9 mouse cellular contexts compared by ENCODE assay signal in the genomic region with DNA sequence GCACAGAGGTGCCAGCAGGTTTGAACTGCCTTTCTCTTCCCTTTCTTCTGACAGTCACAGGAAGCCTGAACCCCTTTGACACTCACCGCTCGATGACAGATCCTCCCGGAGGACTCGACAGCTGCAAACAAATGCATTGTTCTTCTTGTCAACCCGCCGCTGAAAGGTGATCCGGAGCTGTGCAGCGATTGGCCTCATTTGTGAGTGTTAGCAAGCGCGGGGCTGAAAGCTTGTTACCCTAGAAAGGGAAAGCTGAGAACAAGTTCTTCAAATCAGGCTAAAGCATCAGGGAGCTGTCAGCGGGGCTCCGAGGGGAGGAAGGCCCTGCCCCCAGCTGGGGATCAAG.
DNase-seq lines count a peak whose midpoint lies in the region; ATAC-seq and TF ChIP-seq lines count a peak whose summit lies in the region.
"Had no signal": no experiment of that assay in that cellular context is flagged by ENCODE, and none has a peak within 500 bp of the region (broad histone marks: within the 10 kb centered on the region; RNA-seq: fewer than 3 reads in every experiment).

No protein-coding gene starts in this region.

- H3K36me3 ChIP-seq in embryonic facial prominence, embryonic 10.5 days (replicated peaks): no peaks in the 10 kb centered on the region
- no peaks in the 10 kb centered on the region for H3K36me3 ChIP-seq in midbrain, embryonic 11.5 days (ENCODE audit: control insufficient read depth, insufficient read depth, low read length)
- H3K36me3 ChIP-seq: lung, embryonic 15.5 days had no signal

- peak overlapping the region; percentile 16; the same call in 1 of the 2 replicates for H3K4me2 ChIP-seq in midbrain, embryonic 11.5 days
- H3K4me2 ChIP-seq: lung, embryonic 15.5 days had no signal

- no peak for TF ChIP-seq CTCF in layer of hippocampus, adult 2 months (conservative IDR thresholded peaks at IDR 0.05)

- no peaks in the 10 kb centered on the region for H3K9me3 ChIP-seq in embryonic facial prominence, embryonic 10.5 days
- no peaks in the 10 kb centered on the region for H3K9me3 ChIP-seq in midbrain, embryonic 11.5 days (ENCODE audit: control insufficient read depth, low read length)
- H3K9me3 ChIP-seq: lung, embryonic 15.5 days had no signal

- H3K4me1 ChIP-seq in embryonic facial prominence, embryonic 10.5 days: peaks cover 41% of the 10 kb centered on the region
- H3K4me1 ChIP-seq in midbrain, embryonic 11.5 days (ENCODE audit: control insufficient read depth, insufficient read depth, low read length): peaks cover 2% of the 10 kb centered on the region; the same call in 1 of the 2 replicates
- H3K4me1 ChIP-seq: lung, embryonic 15.5 days had no signal

- ATAC-seq in hematopoietic stem cell, adult 5-6 weeks (replicated peaks in 1 of 2; ENCODE audit: insufficient read depth in 1 of 2, low FRiP score in 2 of 2, low TSS enrichment in 1 of 2, low read depth in 1 of 2, poor library complexity in 2 of 2, severe bottlenecking in 2 of 2): peak; percentile 33 to 42; a peak in 3 of 4 replicates
- peak; percentile 75 for ATAC-seq in midbrain, embryonic 11.5 days (ENCODE audit: low FRiP score)

- under 1% methylated on average over 12 of the region's 12 CpGs for WGBS in embryonic facial prominence, embryonic 10.5 days
- under 1% methylated on average over 12 of the region's 12 CpGs for WGBS in midbrain, embryonic 11.5 days

- H3K27me3 ChIP-seq in embryonic facial prominence, embryonic 10.5 days (replicated peaks; ENCODE audit: low read depth, poor library complexity, severe bottlenecking): peaks cover 8% of the 10 kb centered on the region
- no peaks in the 10 kb centered on the region for H3K27me3 ChIP-seq in midbrain, embryonic 11.5 days (ENCODE audit: control insufficient read depth, insufficient read depth, low read length)

- H3K4me3 ChIP-seq in embryonic facial prominence, embryonic 10.5 days: peak overlapping the region; percentile 34
- H3K4me3 ChIP-seq in midbrain, embryonic 11.5 days (ENCODE audit: low read depth, low read length): no peak overlapping the region
- H3K4me3 ChIP-seq in layer of hippocampus, adult 2 months: no peak overlapping the region
- H3K4me3 ChIP-seq: lung, embryonic 15.5 days had no signal

- peak; percentile 16 for DNase-seq in brain, adult 2 months (ENCODE audit: low read depth, low spot score)
- DNase-seq in embryonic facial prominence, embryonic 10.5 days (ENCODE audit: low spot score): peak; percentile 76
- peak; percentile 90 for DNase-seq in midbrain, embryonic 11.5 days (ENCODE audit: low spot score, missing footprints)
- DNase-seq in left cerebral cortex, adult 8-10 months (ENCODE audit: low spot score in 2 of 2): no peak
- DNase-seq in right cerebral cortex, postnatal 14 days: no peak
- DNase-seq in layer of hippocampus, adult 2 months (ENCODE audit: low spot score in 2 of 2): no peak
- DNase-seq in ovary, postnatal 36 days (ENCODE audit: low spot score): no peak

- H3K27ac ChIP-seq in embryonic facial prominence, embryonic 10.5 days (replicated peaks): peak overlapping the region; percentile 68
- no peak overlapping the region for H3K27ac ChIP-seq in midbrain, embryonic 11.5 days (ENCODE audit: low read depth, low read length)
- no peak overlapping the region for H3K27ac ChIP-seq in layer of hippocampus, adult 2 months
- H3K27ac ChIP-seq: lung, embryonic 15.5 days had no signal

- H3K9ac ChIP-seq in midbrain, embryonic 11.5 days (ENCODE audit: low read length): no peak overlapping the region
- H3K9ac ChIP-seq: lung, embryonic 15.5 days had no signal

Comparison
In these comparisons a context has a peak if more than half of its experiments do, and no peak if none do; other contexts are left out.
1. DNase-seq: peak in brain, adult 2 months (single experiment), embryonic facial prominence, embryonic 10.5 days (single experiment) and midbrain, embryonic 11.5 days (single experiment); none in left cerebral cortex, adult 8-10 months (0 of 2), right cerebral cortex, postnatal 14 days (single experiment), layer of hippocampus, adult 2 months (0 of 2) and ovary, postnatal 36 days (single experiment).